Mouse (Mus musculus) left cerebral cortex, postnatal 10 days (tissue): ENCODE data around the gene Acot11. TPM values are rescaled to one million over a fixed set of nuclear protein-coding genes. Genes with fewer than 3 reads are reported as not detected.

Experiments used
- DNase-seq, 2 experiments: peaks; one replicate each; pipeline ENCODE4 v3.0.0; 2021 to 2022; ENCODE audit warnings: low spot score in 2 of 2, mixed read lengths in 1 of 2; ENCODE audit errors: extremely low spot score in 1 of 2
- intact Hi-C: fragments of 180-260 bp; cut with DNase I; formaldehyde crosslinking; loops from one replicate; pipeline ENCODE4 v1.15.1; 2025
- total RNA-seq, 2 experiments: library from RNA; stranded (reverse); gene quantifications; 2 replicates each; pipeline ENCODE4 v1.2.3; 2021

The Acot11 gene
- total RNA-seq = 10 to 100 TPM; 12.2 to 22.1 TPM

DNA sequence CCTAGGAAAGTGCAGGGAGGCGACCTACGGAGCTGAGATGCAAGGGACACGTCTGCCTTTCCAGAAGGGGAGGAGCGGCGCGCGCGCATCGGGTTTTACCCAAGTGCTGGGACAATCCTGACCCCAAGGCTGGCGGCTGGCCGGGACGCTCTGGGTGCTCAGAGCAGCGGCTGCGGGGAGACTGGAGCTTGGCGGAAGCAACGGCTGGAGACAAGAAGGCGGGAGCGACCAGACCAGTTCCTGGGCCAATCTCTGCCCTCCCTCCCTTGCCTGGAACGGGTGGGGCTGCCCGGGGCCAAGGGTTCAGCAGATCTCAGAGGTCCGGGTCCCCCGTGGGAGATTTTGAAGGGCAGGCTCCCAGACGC, at the start of gene Acot11:
Gene Acot11 (minus strand): TSS at position 89 of the 365 bp plus-strand sequence.
- intact Hi-C loops = no loop called here
- DNase-seq = peak in 1 of 2 experiments; percentile 63

DNA sequence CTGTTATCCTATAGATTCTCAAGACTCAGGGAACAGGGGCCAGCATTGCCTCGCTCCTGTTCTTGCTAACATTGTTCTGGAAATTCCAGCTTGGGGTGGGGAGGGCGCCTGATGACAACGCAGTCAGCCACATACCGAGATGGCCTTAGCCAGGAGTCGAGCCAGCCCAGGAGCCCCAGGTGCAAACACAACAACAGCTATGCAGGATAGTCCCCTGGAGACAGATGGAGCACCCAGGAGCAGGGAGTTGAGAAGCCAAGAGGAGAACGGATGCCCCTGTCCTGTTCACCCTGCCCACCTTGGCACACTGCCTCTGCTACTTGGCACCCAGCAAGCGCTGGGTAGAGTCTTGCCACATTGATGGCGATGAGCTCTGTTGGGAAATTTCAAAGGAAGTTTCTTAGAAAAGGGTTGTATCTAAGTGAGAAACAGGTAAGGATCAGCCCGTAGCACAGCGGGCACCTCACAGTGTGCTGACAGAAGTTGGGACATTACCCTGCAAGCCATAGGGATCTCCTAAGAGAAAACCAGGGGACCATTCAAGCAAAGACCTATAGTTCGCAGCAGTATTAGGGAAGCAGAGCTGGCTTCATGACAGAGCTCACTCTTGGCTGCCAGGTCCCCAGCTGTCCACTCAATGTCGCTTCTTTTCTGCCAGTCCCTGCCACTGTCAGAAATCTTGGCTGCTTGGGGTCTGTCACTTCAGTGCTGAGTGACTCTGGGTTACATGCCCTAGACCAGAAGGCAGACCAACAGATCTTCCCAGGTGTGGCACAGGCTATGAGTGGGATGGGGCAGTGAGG, 43.7 kb upstream of the Acot11 start:
- intact Hi-C loops = no loop called here
- peak in 1 of 2 experiments; percentile 52 for DNase-seq

DNA sequence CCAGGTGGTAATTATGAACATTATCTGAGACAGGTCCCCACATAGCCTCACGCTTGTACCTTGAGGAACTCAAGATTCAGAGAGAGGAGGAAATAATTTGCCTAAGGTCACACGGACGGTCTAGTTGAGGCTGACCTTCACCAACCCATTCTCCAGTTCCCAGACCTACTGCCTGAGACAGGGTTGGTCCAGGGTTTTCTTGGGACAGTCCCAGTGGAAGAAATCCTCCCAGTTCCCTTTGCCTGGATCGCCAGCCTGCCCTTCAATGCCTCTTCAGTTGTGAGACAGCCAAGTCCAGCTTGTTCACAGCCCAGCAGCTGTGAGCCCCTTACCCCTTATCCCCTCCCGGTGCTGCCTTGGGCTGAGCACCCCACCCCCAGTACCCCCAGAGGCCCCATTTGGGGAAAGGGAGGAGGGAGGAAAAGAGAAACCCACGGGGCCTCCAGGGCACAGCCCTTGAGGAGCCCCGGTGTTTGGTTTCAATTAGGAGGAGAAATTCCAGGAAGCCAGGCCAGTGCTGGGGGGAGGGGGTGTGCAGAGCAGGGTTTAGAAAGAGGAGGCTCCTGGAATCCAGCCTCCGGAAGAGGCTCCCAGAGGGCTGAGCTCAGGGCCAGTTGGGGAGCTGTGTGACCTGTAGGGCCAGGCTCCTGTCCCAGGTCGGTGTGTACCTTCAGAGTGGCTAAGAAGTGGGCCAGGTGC, 42.9 kb upstream of the Acot11 start:
- DNase-seq = peak in 1 of 2 experiments; percentile 87
- intact Hi-C loops = no loop called here

DNA sequence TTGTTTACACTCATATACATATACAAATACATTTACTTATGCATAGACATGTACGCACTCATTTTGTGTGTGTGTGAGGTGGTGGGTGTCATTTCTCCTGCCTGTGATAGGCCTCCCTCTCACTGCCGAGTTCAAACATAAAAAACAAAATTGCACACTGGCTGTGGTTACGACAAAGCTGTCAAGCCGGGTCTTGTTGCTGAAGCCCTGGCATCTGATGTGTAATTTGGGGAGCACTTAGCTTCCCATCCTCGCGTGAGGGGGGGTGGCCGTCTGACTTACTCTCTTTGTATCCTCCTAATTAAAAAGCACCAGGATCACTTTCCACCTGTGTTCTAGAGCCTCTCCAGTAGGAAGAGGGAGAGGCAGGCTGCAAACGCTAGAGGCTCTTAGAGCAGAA, 37.8 kb upstream of the Acot11 start:
- intact Hi-C loops = no loop called here
- no peak for DNase-seq

DNA sequence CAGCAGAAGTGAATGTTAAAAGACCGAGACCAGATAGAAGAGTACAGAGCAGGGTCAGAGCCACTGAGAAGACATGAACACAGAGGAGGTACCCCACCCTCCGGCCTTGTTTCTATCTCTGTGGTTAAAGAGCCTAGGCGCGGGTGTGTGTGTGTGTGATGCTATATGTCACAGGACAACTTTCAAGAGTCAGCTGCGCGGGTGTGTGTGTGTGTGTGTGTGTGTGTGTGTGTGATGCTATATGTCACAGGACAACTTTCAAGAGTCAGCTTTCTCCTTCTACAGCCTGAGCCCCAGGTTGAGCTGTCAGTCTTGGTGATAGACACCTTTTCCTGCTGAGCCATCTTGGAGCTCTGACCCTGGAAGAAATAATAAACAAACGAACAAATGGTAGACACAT, 37.1 kb upstream of the Acot11 start:
- intact Hi-C loops = no loop called here
- DNase-seq = no peak

DNA sequence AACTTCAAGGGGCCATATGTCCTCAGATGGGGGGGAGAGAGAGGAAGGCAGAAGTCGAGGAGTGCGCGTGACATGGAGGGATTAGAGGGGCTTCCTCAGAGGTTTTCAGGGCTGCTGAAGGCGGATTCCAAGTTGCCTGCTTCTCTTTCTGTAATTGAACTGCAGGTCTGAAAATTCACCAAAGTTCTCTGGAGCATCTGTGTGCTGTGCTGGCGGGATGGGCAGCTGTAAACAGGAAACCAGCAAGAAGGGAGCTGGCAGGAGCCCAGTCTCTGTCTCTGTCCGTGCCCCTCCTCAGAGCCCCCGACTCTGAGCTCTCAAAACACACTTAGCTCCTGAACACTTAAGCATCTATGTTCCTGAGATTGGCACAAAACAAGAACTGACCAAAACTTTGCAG, 36.5 kb upstream of the Acot11 start:
- intact Hi-C loops = no loop called here
- DNase-seq = no peak

DNA sequence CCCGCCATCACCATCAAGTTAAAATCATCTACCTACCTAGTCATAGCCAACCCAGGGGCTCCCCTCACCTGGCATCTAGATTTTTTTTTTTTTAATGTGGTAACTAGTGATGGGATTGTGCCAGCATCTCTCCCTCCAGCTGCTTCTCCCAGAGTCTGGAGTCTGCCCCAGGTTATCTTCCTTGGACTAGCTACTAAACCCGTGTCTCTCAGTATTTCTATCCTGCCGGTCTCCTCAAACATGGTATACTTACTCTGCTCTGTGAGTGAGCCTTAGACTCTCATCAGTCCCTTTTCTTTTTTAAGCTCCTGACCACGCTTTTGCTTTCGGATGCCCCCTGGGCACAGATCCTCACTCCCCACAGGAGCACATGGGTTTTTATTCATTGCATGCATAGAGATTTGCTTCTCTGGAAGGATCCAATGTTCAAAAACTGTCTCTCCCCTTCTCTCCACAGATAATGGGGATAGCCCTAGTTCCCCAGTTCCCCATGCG, 35.9 kb upstream of the Acot11 start:
- no peak for DNase-seq
- intact Hi-C loops = loop anchor here (1.0 kb wide), 1 partner anchor 70 kb away; the partner anchor contains the start of gene Ssbp3

DNA sequence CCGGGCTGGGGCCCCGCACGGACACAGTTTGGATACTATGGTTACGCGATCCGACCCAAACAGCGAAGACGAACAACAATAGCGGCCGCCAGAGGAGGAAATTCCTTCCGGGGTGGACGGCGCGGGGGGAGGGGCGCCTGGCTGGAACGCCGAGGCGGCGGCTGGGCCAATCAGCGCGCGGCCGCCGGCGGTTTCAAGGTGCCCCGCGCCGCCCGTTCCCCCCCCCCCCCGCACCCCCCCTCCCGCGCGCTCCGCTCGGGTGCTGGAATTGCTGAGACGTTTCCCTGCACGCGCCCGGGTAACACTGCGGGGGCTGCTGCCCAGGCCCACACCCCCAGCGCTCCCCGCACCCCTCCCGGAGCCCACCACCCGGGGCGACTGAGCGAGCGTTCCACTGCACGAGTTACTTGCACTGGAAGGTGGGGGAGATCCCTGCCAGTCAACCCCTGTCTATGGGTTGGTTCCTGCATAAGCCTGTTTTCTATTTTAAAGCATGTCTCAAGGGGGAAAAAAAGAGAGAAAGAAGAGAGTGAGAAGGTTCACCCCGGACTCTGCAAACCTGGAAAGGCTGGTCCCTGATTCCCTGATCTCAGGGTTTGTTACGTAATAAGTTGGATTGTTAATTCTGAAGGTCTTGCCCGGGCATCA, 35.3 kb upstream of the Acot11 start:
- intact Hi-C loops = loop anchor here (1.0 to 5.0 kb wide), 3 partner anchors 70 to 322 kb away; partner anchors contain the start of gene Ssbp3

DNA sequence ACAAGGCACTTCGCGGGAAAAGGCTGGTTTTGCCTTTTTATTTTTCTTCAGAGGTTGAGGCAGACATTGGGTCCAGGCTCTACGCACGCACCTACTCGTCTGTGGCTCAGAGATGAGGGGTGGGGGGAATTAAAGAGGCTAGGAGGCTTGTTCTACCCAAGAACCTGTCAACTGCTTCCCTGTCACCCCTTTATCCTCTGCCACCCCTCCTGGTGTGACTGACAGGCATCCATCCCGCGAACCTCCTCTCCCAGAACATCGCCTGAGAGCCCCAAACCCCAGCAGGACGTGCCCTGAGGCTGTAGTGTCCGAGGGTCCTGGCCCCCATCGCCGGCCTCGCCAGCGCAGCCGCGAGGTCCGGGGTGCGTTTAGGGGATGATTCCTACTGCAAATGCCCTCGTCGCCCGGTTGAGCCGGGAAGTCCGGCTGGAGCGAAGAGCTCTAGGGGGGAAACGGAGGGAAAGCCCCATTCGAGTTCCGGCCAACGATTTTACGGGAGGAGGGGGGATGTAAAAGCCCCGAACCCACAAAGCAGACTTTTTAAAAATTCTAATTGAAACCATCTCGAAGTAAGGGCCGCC, 34.5 kb upstream of the Acot11 start:
- intact Hi-C loops = loop anchor here (2.0 to 5.0 kb wide), 2 partner anchors 151 to 323 kb away; no protein-coding TSS in a partner anchor
- DNase-seq = peak in 1 of 2 experiments; percentile 55

More for the DNA sequence above, 35.3 kb upstream of the Acot11 start:
- peak; percentile 84 to 96 for DNase-seq

DNA sequence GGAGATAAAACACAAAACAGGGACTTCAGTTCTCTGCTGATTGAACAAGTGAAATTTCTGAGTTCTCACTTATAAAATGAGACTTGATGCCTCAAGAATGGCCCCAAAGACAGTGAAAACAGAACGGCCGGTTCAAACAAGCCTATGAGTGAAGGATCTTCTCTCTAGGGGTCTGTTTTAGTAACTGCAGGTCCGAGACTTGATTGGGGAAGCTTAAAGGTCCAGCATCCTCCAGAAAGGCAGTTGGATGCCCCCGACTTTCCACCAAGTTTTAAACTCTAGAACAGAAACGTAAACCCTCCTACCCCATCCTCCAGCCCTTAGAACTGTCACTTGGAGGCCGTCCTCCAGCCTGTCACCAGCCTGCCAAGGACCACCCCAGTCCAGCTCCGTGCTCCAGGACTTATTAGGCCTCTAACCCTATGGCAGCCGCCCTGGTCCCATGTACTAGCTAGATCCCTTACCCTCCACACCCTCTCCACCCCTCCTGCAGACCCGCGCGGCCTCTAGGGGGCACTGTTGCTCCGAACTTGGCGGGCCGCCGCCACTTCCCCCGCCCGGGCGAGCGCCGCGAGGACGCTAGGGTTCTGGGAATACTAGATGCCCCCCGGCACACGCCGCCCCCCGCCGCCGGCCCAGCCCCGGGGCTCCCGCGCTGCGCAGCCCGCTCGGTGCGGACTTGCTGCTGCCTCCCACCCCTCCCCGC, 33.9 kb upstream of the Acot11 start:
- intact Hi-C loops = loop anchor here (2.0 to 5.0 kb wide), 2 partner anchors 152 to 324 kb away; no protein-coding TSS in a partner anchor
- peak; percentile 86 to 95 for DNase-seq

DNA sequence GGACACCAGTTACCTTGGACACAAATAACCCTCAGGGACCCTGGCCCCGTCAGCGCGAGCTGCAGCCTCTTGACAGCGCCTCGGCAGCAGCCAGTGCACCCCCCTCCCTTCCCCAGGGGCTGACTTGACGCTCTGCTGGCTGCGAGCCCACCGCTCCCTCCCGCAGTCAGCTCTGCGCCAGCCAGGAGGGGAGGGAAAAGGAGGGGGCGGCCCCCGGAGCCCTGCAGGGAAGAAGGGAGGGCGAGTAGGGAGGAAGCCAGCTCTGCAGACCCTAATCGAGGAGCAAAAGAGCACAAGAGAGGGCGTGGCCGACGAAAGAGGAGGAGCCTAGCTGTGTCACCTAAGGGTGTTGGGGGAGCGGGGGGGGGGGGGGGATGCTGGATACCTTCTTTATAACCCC, 33.2 kb upstream of the Acot11 start:
- intact Hi-C loops = loop anchor here (2.0 to 5.0 kb wide), 2 partner anchors 153 to 324 kb away; no protein-coding TSS in a partner anchor
- peak; percentile 61 to 90 for DNase-seq

DNA sequence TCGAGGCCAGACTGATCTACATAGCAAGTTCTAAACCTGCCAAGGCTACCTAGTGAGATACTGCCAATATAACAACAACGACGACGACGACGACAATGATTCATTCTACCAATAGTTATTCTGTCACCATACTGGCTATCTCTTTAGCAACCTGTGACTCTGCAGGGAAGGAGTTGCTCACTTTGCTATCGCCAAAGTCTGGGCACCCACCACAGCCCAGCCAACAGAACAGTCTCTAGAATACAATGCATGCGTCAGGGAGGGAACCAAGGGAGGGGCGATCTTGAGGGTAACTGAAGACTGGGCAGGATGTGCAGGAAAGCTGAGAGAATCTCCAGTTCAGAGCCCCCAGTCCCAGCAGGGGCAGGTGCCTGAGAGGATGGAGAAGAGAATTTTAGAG, 32.6 kb upstream of the Acot11 start:
- no peak for DNase-seq
- intact Hi-C loops = loop anchor here (5.0 kb wide), 1 partner anchor 325 kb away; no protein-coding TSS in a partner anchor

DNA sequence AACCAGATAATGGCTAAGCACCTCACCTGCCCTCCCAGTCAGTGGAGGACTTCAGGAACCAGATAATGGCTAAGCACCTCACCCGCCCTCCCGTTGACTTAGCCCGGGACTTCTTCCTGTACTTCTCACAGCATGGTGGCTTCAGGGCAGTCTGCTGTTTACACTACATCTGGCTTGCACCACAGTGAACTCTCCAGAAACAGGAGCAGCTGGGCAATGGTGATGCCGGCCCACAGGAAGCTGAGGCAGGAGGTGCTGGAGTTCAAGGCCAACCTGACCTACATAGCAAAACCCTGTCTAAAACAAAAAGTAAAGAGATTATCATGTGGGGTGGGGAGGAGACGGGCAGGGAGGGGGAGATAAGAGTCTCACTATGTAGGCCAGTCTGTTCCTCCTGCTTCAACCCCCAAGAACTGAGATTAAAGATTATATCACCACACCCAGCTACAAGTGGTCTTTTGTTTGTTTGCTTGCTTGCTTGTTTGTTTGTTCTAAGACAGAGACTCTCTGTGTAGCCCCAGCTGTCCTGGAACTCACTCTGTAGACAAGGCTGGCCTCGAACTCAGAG, 25.8 kb upstream of the Acot11 start:
- DNase-seq = no peak
- intact Hi-C loops = no loop called here

DNA sequence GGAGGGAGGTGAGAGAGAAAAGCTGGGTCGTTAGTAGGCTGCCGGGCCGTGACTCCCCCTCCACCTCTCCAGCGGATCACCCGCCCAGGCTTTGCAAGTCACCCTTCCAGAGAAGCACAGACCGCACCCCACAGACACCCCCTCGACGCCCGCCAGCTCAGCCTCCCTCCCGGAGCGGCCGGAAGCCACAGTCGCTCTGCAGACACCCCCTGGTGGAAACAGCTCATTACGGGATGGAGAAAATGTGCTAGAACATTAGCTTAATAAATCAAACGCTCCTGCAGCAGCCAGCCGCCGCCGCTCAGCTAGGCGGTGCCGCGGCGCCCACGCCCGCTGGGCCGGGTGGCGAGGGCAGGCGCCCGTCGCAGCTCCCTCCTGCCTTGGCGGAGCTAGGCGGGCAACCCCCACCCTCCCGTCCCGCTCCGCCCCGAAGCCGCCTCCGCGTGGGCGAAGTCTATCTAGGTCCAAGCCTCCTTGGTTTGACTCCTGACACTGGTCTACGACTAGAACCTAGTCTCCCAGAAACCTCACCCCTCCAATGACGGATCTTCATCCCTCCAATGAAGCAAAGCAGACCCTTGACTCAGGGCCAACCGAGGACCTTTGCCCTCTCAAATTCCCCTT, 23.1 kb upstream of the Acot11 start:
- intact Hi-C loops = loop anchor here (10.0 kb wide), 1 partner anchor 213 kb away; the partner anchor contains the start of gene Lexm

DNA sequence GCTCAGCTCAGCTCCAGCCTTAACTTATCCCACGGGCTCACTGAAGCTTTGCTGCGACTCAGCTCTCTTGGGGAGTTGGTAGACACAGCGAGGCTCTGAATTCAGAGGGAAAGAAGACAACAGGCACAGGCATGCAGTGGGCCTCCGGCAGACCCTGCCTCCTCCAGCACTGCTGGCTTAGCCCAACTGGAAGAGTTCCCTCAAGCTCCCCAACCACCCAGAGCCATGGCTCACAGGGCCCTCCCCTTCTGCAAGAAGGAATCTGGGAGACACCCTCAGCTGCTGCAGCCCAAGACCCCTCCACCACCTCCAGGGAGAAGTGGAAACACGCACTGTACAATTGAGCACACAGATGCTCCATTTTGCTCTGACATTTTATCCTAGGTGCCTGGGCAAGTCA, 20.4 kb upstream of the Acot11 start:
- intact Hi-C loops = loop anchor here (10.0 kb wide), 1 partner anchor 210 kb away; the partner anchor contains the start of gene Lexm

More for the DNA sequence above, 23.1 kb upstream of the Acot11 start:
- peak; percentile 44 to 85 for DNase-seq

DNA sequence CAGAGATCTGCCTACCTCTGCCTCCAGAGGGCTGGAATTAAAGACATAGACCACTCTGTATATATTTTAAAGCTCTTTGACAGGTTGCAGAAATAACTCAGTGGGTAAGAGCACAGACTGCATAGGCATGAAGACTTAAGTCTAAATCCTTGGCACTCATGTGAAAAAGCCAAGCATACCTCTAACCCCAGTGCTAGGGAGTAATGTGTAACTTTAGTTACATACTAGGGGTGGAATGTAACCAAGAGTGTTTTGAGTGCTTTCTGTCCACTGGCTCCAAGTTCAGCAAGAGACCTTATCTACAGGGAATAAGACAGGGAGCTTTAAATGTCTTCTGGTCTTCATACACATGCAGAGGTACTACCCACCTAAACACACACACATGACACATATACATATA, 14.6 kb upstream of the Acot11 start:
- DNase-seq = no peak
- intact Hi-C loops = no loop called here

More for the DNA sequence above, 20.4 kb upstream of the Acot11 start:
- DNase-seq = no peak

DNA sequence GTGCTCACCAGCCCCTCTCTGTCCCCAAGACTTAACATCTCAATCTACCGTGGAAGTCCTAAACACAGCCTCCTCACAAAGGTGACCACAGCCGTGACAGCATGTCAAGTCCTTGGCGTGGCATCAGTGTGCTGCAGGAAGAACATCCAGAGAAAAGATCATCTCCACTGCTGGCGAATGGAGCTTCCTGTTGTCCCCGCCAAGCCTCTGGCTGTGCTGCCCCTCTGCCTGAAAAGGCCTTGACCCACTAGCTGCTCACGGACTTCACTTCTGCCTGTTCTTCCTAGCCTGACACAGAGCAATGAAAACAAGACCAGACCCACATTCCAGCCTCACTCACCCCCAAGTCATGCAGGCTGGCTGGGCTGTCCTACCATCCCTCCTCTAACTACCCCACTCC, 13.5 kb upstream of the Acot11 start:
- no peak for DNase-seq
- intact Hi-C loops = no loop called here
